Mouse (Mus musculus) retina, embryonic 14.5 days (tissue): ENCODE data around the gene Arntl2.
"Not testable (repeated sequence)": the region's sequence is repeated elsewhere in the genome, so short reads cannot be mapped to it uniquely, and the experiment has no call there.

ENCODE experiments used
- DNase-seq: peaks from one replicate; pipeline ENCODE4 v3.0.0-alpha.2; 2015; ENCODE audit warnings: low spot score

Gene Arntl2

DNA sequence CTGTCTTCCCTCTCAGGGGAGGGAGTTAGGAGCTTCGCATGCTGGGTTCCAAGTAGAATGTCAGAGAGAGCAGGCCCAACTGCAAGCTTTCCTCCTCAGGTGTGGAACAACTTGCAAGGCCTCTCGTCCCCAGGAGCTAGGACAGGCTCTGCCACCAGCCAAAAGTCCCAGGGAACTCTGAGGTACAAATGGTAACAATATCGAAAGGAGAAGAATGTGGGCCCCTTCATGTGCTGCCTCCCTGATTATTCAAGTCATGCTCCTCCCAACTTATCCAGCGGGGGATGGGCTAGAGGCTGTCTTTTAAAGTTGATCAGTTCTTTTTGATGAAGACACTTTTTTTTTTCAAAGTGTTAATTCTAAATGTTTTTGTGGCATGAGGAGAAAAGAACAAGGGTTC, 54.2 kb downstream of the Arntl2 start, which contains the start of gene Smco2:
TSS of gene Smco2 (plus strand) at position 55 of the 400 bp plus-strand sequence.
- no peak for DNase-seq

DNA sequence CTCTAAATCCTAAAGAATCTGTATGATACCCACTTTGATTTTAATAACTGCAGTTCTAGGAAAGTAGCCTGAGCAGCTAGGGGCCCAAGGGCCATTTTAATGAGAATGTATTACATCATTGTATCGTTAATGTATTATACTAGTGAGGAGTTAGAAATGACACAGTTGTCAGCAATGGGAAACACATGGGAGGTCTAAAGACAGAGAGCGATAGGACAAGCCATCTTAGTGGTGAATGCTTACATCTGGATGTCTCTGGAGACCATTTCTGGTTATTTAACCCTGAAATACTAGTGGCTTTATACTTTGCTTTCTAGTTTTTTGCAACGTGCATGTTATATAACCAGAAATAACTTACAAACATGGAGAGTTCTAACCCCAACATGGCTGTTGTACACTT, 56.1 kb downstream of the Arntl2 start:
- DNase-seq, result no peak

DNA sequence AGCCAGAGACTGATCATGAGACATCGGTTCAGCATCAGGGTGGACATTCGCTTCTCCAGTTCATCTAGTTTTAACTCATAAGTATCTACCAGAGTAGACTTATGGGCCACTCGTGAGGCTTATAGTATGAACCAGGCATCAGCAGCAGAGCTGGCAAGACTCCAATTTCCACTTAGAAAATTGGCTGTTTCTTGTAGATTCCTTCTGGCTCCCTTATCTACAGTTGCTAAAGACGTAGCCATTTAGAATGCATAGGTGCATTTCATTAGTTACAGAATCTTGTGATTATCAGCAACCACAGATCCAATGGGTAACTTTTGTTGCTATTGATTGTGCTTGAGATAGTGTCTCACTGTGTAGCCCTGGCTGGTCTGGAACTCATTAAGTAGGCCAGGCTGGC, 56.9 kb downstream of the Arntl2 start:
- DNase-seq, result no peak

DNA sequence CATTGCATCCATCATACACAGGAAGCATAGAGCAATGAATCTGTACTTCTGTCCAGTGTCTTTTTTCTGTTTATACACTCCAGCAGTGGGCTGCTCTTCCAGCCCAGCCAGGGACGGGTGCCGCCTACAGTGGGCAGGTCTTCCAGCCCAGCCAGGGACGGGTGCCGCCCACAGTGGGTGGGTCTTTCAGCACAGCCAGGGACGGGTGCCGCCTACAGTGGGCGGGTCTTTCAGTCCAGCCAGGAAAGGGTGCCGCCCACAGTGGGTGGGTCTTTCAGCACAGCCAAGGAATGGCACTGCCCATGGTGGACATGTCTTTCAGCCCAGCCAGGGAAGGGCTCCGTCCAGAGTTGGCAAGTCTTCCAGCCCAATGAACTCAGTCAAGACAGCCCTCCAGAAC, 59.3 kb downstream of the Arntl2 start:
- DNase-seq, result no peak

DNA sequence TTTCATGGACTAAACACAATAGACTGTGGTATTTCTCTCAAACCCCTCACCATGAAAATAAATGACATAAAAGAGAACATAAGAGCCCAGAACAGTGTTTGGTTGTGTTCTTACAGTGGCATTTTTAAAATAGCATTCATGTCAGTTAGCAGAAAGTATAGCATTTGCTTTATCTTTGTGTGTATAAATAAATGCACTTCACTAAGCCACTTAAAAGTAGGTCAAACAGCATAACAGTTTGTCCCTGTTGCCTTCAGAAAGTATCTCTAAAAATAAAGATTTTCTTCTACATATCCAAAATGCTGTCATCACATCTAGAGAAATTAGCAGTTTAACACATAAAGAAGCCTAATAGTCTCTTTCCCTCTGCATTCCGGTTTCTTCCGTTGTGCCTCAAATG, 61.5 kb downstream of the Arntl2 start:
- DNase-seq, result no peak

DNA sequence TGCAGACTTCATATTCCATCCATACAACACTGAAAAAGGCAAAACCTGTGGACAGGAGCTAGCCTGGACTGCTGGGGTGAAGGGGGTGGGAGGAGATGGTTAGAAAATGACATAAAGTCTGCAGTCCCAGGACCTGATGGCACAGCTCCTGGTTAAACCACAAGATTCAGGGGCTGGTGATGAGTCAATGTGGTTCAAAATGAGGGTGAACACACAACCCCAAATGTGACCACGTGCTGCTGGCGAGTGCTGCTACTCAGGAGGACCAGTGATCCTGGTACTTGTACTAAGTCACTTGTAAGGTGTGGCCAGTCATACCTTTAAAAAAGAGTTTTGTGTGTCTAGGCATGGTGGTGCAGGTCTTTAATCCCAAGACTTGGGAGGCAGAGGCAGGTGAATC, 67.3 kb downstream of the Arntl2 start:
- no peak for DNase-seq

DNA sequence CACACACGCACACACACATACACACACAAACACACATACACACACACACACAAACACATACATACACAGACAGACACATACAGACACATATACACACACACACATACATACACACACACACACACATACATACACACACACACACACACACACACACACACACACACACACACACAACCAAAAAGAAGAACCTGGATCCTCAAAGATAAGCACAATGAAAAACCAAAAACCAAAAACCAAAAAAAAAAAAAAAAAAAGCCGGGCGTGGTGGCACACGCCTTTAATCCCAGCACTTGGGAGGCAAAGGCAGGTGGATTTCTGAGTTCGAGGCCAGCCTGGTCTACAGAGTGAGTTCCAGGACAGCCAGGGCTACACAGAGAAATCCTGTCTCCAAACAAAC, 68.5 kb downstream of the Arntl2 start:
- DNase-seq, result not testable (repeated sequence)

DNA sequence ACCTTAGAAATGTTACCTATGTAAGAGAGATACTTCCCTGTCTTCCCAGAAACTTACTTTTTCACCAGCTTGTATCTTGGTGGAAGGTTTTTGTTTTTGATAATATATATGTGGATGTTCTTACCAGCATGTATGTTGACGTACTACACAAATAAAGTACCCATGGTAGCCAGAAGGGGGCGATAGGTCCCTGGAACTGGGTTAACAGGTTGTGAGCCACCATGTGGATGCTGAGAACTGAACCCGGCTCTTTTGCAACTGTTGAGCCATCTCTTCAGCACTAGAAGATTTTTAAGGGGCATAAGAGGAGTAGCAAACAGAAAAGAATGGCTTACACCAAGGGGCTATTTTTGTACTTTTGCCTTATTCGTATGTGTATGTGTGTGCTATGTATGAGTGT, 69.8 kb downstream of the Arntl2 start:
- no peak for DNase-seq

DNA sequence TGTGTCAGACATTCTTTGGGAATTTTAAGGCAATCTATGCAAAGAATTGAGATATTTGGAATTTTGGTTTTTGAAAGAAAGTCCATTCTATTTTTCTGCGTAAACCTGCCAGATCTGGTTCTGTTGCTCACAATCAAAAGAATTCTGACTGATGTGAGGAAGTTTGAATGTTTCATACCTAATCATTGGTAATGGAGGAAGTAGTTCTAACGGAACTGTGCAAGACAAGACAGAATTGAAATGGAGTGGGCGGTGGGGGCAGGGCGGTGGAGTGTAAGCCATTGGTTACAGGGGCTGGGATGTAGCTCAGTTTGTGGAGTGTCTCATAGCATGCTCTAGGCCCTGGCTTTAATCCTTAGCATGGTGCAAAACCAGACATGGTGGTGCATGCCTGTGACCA, 76.1 kb downstream of the Arntl2 start:
- DNase-seq, result no peak

DNA sequence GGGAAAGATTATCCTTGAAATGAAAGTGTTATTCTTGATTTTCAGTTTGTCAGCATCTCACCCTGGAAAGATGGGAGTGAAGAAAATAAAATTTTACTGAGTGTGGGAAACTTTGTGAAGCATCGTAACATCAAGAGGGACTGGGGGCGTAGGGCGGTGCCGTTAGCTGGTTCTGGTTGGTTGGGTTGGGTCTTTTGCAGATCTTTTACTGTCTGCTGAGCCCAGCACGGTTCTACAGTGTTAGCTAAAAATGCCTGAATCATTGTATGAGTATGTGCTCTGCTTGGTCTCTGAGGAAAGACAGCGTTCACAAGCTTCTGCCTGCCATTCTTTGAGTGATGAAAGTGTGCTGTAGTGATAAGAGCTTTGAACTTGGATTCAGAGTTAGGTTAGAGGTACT, 78.6 kb downstream of the Arntl2 start:
- DNase-seq, result no peak

DNA sequence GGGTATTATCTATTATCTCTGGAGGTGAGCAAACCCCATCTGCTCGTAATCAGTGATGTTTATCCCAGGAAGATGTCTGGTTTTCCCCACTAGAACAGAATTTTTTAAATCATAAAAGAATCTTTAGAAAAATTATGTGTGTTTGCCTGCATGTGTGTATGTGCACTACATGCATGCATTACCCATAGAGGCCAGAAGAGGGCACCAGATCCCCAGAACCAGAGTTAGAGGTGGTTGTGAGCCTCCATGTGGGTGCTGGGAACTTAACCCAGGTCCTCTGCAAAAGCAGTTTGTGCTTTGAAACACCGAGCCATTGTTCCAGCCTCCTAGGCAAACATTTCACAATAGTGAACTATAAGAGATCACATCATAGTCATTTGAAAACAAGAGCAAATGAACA, 81.0 kb downstream of the Arntl2 start:
- DNase-seq, result no peak

DNA sequence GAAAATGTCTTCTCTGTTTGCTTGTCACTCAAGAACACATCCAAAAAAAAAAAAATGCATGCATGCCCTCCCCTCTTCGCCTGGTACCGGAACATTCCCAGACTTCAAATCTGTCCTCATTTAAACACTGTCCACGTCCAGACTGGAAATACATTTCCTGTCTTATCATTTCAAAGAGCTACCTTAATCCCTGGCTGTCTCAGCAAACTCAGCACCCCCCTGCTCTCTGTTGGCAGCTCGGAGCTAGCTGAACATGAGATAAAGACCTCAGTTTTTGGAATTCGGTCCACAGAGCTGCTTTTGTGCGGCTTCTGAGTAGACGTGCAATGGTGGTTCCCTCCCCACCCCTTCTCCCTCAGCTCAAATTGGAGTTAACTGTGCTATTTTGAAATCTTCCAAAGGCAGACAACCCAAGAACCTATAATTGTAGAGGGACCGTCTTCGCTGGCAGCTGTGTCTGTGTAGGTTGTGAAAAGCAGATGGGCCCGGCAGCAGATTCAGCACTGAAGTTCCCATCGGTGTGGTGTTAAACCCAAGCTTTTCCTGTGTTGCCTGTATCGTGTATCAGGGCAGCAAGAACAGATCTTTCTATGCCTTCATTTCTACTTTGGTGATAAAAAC, 81.7 kb downstream of the Arntl2 start:
- no peak for DNase-seq

DNA sequence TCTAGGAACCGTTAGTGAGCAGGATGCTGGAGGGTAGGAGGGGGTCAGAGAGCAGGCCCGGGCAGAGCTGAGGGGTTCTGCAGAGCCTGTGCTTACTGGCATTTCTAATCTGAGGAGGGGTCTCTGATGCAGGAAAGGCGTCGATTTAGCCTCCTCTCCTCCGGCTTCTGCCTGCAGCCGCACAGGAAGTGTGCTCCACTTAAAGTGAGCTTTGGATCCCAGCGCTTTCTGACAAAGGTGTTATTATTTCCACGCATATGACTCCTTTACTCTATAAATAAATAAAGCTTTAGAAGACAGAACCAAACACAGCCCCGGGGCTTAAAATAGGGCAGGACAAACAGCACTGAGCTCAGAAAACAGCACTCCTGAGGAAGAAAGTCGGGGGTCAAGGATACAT, 83.1 kb downstream of the Arntl2 start:
- DNase-seq, result no peak

DNA sequence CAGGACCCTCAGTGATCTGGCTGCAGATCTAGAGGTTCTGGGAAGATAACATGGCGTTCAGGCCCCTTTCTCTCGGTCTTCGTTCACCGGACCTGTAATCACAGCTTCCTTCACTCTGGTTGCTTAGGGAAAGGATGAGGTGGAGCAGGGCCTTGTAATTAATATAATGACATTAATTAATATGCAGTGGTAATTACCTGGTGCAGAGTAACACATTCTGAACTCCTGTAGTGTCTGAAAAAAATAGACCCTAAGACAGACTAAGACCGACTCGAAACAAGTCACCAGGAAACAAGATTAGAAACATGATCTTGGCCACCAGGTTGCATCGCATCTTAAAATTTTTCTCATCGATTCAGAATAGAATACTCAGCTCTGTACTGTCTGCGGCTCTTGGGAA, 84.0 kb downstream of the Arntl2 start:
- no peak for DNase-seq

DNA sequence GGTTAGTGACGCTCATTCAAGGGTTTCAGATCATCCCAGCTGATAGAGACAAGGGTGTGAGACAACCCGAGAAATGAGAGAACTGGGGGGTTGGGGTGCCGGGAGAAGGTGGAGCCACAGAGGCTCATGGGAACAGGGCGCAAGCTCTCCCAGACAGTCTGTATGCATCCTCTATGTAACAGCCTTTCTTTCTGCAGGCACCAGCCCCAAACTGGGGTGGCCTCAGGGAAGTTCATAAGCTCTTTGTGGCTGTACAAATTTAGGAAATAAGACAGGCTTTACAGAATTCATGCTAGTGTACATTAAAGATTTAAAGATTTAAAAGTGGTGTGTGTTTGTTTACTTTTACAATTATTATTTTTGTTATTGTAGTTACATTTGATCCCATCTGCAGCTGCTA, 84.4 kb downstream of the Arntl2 start:
- DNase-seq, result no peak

DNA sequence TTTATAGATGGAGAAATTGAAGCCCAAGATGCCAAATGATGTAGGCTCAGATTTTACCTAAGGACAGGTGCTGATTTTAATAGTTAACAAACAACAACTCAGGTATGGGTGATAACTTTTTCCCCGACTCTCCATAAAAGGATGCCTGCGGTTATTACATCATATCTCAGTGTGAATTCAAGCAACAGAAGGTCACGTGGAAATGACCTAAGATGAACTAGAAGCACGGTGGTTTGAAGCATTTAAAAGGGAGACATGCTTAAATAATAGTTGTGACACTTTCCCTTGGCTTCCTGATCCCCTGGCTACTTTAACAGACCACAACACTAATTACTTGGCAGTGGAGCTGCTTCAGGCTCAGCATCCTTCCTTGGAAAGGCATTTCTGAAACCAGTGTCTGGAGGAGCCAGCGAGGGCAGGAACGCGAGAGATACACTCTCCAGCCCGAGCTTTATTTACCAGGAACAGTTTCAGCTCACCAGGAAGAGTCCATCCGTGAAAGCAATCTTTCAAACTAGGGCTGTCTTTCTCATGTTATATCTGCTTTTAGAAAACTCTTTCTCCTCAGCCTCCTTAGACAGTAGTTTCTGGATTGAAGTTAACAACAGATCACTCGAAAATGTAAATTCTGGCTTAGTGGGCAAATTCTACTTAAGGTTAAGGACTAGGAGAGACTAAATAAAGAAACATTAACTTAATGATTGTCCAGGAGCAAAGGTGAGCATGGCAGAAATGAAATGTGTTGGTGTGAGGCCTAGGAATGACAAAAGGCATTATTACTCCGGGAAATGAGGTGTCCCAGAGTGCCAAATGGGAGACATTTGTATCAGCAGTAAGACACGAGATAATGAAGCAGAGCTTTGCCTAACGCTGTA, 86.3 kb downstream of the Arntl2 start:
- peak; percentile 12 for DNase-seq
